Comparison of ENCODE assay signal across 1 mouse cellular context in the genomic region with DNA sequence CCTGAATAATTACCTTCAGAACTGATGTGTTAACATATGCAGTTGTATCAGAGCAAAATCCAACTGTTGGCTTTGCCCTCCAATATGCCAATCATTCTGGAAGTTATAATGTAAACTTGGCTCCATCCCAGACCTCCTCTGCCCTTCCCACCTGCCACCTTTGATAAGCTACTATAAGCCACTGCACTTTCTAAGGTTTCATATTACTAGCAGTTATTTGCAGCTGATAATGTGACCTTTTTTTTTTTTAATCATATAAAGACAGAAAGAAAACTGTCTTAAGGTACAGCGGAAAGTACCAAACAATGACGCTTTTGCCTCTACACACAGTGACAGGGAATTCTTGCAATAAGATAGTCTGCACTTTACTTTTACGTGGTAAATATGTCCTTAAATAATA.
TF ChIP-seq lines count a peak whose summit lies in the region.

No protein-coding gene starts in this region.

TF ChIP-seq in MEL, 35 proteins besides CTCF, POLR2A, EP300 and RAD21 (continued from another document):
- TF ChIP-seq USF1 (IDR thresholded peaks at IDR 0.05; ENCODE audit: low read depth, low read length) = peak; percentile 43; the same call in 1 of the 2 replicates
- peak; percentile 31; the same call in 1 of the 2 replicates for TF ChIP-seq JUND (IDR thresholded peaks at IDR 0.05; ENCODE audit: low read depth, low read length)
- TF ChIP-seq MYB (IDR thresholded peaks at IDR 0.05; ENCODE audit: low read depth, low read length) = peak; percentile 91
- TF ChIP-seq MEF2A (IDR thresholded peaks at IDR 0.05; ENCODE audit: extremely low read depth, insufficient replicate concordance, low read depth, low read length, poor library complexity, severe bottlenecking) = no peak
- no peak; the same call in 1 of the 2 replicates for TF ChIP-seq CHD2 (IDR thresholded peaks at IDR 0.05; ENCODE audit: low read length)
- no peak for TF ChIP-seq UBTF (IDR thresholded peaks at IDR 0.05; ENCODE audit: borderline replicate concordance, insufficient read depth, low read depth, low read length)
- TF ChIP-seq TAL1 (IDR thresholded peaks at IDR 0.05; ENCODE audit: low read length) = peak; percentile 94
- TF ChIP-seq MYC (IDR thresholded peaks at IDR 0.05; ENCODE audit: low read depth, low read length) = 0 out of 2 replicates have a peak, but pooled peaks have one; percentile 34
- 0 out of 2 replicates have a peak, but pooled peaks have one; percentile 39 for TF ChIP-seq GABPA (IDR thresholded peaks at IDR 0.05; ENCODE audit: low read depth, low read length)
- TF ChIP-seq POLR2AphosphoS2 (IDR thresholded peaks at IDR 0.05; ENCODE audit: low read length) = no peak; the same call in 1 of the 2 replicates
- TF ChIP-seq TBP (IDR thresholded peaks at IDR 0.05; ENCODE audit: low read depth, low read length) = no peak
- TF ChIP-seq ZNF384 (IDR thresholded peaks at IDR 0.05; ENCODE audit: low read depth, low read length) = peak; percentile 99
- TF ChIP-seq SMC3 (IDR thresholded peaks at IDR 0.05; ENCODE audit: low read depth, low read length) = peak; percentile 4; the same call in 1 of the 2 replicates
- peak; percentile 79; the same call in 1 of the 2 replicates for TF ChIP-seq SIN3A (IDR thresholded peaks at IDR 0.05; ENCODE audit: low read length)
- peak; percentile 52 for TF ChIP-seq KAT2A (conservative IDR thresholded peaks at IDR 0.05; ENCODE audit: low read depth, low read length)
- no peak for TF ChIP-seq NELFE (IDR thresholded peaks at IDR 0.05; ENCODE audit: low read depth, low read length)
- TF ChIP-seq ETS1 (IDR thresholded peaks at IDR 0.05; ENCODE audit: low read depth, low read length) = peak; percentile 96
- no peak; the same call in 1 of the 2 replicates for TF ChIP-seq ZKSCAN1 (IDR thresholded peaks at IDR 0.05; ENCODE audit: low read depth, low read length)
- peak; percentile 65; the same call in 1 of the 2 replicates for TF ChIP-seq MXI1 (IDR thresholded peaks at IDR 0.05; ENCODE audit: low read depth, low read length)
- peak; percentile 67; the same call in 1 of the 2 replicates for TF ChIP-seq BHLHE40 (IDR thresholded peaks at IDR 0.05; ENCODE audit: borderline replicate concordance, low read depth, low read length)
- no peak for TF ChIP-seq USF2 (IDR thresholded peaks at IDR 0.05; ENCODE audit: borderline replicate concordance in 1 of 2, insufficient read depth in 1 of 2, low read depth in 1 of 2, low read length in 2 of 2)
- peak; percentile 42; the same call in 1 of the 2 replicates for TF ChIP-seq HCFC1 (IDR thresholded peaks at IDR 0.05; ENCODE audit: low read depth, low read length)
- no peak for TF ChIP-seq MAZ (IDR thresholded peaks at IDR 0.05; ENCODE audit: low read depth, low read length)
- no peak for TF ChIP-seq POLR2AphosphoS5 (IDR thresholded peaks at IDR 0.05; ENCODE audit: borderline replicate concordance, low read depth, low read length)
